Mouse (Mus musculus): ENCODE measurements around the gene Fxn. TPM values are rescaled to one million over a fixed set of nuclear protein-coding genes. Genes with fewer than 3 reads are reported as not detected.
A peak's percentile ranks its signal among the peaks of the same experiment; 100 is the strongest.

Fxn gene
- polyA plus RNA-seq, 1 experiment, result 22.5 TPM

DNA sequence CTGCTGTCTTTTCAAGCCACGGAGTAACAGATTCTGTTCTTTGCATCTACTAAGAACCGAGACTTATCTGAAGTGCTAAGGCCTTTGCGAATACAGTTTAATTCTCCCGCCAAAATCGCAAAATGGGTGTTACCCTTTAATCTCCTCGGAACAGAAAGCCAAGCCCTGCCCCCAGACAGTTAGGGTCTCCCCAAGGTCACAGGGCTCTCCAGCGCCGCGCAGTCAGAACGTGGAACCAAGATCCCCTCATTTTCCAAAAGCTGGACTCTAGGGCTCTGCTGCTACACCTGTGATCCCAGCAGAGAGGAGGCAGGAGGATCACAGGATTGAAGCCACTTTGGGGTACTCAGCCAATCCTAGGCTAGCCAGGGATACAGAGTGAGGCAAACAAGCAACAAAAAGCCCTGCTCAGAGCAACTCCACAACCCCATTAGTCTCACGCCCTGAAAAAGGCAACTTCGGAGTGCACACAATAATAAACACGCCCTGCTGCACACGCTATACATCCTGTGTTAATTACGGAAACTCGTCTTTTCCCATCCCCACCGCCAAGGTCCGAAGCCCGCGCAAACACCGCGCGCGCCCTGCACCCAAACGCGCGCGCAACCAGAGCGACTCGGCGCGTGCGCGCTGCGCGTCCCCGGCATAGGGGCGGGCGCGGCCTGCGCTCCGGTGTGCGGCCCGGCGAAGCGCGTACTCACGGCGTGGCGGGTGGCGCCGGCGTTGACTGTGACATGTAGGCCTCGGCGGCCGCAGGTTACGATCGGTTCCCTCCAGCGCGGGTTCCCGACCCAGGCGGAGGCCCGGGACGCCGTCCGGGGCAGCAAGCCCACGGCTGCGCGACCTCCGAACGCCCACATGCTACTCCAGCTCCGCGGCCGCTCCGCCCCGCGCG, 452 bp downstream of the Fxn start:
- Histone ChIP-seq H3K27me3 (ENCODE audit: control insufficient read depth, insufficient read depth, low read length) (no peaks in the 10 kb centered on the region), H3K27ac (ENCODE audit: control insufficient read depth, insufficient read depth, low read length) (peak overlapping the region; percentile 61), H3K4me1 (replicated peaks; ENCODE audit: control insufficient read depth, insufficient read depth, low read length) (peaks cover 5% of the 10 kb centered on the region), H3K4me3 (ENCODE audit: control insufficient read depth, insufficient read depth, low read length) (peak overlapping the region; percentile 71), H3K36me3 (ENCODE audit: control insufficient read depth, insufficient read depth, low read length) (no peaks in the 10 kb centered on the region)
- peak; percentile 82 for DNase-seq
- TF ChIP-seq CTCF (IDR thresholded peaks at IDR 0.05; ENCODE audit: borderline replicate concordance, control insufficient read depth, extremely low read depth, insufficient read depth, low read length, poor library complexity) (peak; percentile 70), POLR2A (IDR thresholded peaks at IDR 0.05; ENCODE audit: control insufficient read depth, extremely low read depth, insufficient read depth, low read length, poor library complexity) (peak; percentile 72)
- under 1% methylated on average over 78 of the region's 78 CpGs for WGBS

DNA sequence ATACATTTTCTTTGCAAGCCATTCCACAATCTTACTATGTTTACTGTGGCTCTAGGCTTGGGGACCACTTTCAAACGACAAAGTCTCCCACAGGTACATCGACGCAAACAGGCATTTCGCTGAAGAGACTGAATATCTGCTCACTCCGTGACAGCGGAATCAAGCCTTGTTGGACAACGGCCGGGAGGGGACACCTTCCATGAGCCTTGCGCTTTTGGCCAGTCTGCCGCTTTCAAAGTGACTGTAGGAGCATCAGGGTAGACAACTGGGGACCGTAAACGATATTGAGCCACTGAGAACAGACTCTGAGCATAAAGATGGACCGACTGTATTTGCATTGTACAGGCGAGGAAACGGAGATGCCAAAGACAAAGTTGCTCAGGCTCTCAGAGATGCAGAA, 1.5 kb downstream of the Fxn start:
- no peak for TF ChIP-seq CTCF (IDR thresholded peaks at IDR 0.05; ENCODE audit: borderline replicate concordance, control insufficient read depth, extremely low read depth, insufficient read depth, low read length, poor library complexity)
- H3K36me3 ChIP-seq (ENCODE audit: control insufficient read depth, insufficient read depth, low read length), result no peaks in the 10 kb centered on the region; the same call in 1 of the 2 replicates
- H3K27ac ChIP-seq (ENCODE audit: control insufficient read depth, insufficient read depth, low read length), result no peak overlapping the region
- no peak overlapping the region for H3K4me3 ChIP-seq (ENCODE audit: control insufficient read depth, insufficient read depth, low read length)
- no peaks in the 10 kb centered on the region for H3K27me3 ChIP-seq (ENCODE audit: control insufficient read depth, insufficient read depth, low read length)
- H3K4me1 ChIP-seq (replicated peaks; ENCODE audit: control insufficient read depth, insufficient read depth, low read length), result peaks cover 5% of the 10 kb centered on the region
- no peak for DNase-seq
- WGBS, result 88% methylated on average over 15 of the region's 15 CpGs

DNA sequence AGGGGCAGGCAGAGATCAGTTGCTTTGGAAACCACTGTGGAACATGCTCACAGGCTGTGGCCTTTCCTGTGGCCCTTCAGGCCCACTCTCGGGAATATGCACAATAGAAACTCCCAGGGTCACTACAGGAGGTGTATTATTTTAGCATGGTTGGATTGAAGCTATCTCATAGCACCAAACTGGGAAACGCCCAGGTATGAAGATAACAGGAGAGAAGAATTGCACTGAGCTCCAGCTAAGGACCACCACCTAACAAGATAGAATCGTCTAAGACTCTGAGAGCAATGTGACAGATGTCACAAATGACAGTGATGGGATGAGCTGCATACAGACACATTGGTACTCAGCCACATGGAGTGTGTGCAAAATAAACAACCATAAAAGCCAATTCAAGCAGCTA, 6.1 kb downstream of the Fxn start:
- H3K4me1 ChIP-seq (replicated peaks; ENCODE audit: control insufficient read depth, insufficient read depth, low read length), result peaks cover 5% of the 10 kb centered on the region
- 89% methylated on average over 3 of the region's 3 CpGs for WGBS
- TF ChIP-seq POLR2A (IDR thresholded peaks at IDR 0.05; ENCODE audit: control insufficient read depth, extremely low read depth, insufficient read depth, low read length, poor library complexity), result no peak
- no peak for TF ChIP-seq CTCF (IDR thresholded peaks at IDR 0.05; ENCODE audit: borderline replicate concordance, control insufficient read depth, extremely low read depth, insufficient read depth, low read length, poor library complexity)

DNA sequence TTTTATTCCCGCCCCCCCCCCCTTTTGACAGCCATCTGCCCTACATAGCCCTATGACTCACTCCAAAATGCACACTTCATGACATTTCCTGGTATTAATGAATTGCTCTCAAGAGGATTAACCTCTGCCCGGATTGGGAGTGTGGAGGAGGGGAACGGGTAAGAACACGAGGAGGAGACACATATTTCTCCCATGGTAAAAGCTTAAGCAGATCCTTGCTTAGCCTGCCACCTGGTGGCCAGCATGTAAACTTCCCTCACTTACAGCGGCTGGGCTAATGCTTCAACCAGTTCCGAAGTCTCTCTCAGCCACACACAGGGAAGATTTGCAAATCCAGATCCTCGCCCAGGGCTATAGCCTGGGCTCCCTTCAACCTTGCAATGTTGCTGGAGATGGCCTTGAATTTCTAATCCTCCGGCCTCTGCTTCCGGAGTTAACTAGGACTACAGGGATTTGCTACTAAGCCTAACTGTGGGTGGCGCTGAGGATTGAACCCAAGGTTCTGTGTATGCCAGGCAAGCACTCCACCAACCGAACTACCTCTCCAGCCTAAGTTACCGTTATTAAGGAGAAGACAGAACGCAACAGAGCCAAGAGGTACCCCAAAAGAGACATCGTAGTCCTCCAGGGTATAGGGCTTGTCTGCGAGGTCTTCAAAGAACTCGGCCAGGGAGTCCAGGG, 8.5 kb downstream of the Fxn start:
- H3K4me1 ChIP-seq (replicated peaks; ENCODE audit: control insufficient read depth, insufficient read depth, low read length), result no peaks in the 10 kb centered on the region
- peaks cover 7% of the 10 kb centered on the region for H3K36me3 ChIP-seq (ENCODE audit: control insufficient read depth, insufficient read depth, low read length)
- H3K27me3 ChIP-seq (ENCODE audit: control insufficient read depth, insufficient read depth, low read length), result no peaks in the 10 kb centered on the region
- H3K4me3 ChIP-seq (ENCODE audit: control insufficient read depth, insufficient read depth, low read length), result no peak overlapping the region
- peak; percentile 72 for DNase-seq
- WGBS, result 66% methylated on average over 16 of the region's 16 CpGs
- H3K27ac ChIP-seq (ENCODE audit: control insufficient read depth, insufficient read depth, low read length), result no peak overlapping the region
- peak; percentile 59; the same call in 1 of the 2 replicates for TF ChIP-seq CTCF (IDR thresholded peaks at IDR 0.05; ENCODE audit: borderline replicate concordance, control insufficient read depth, extremely low read depth, insufficient read depth, low read length, poor library complexity)
- TF ChIP-seq POLR2A (IDR thresholded peaks at IDR 0.05; ENCODE audit: control insufficient read depth, extremely low read depth, insufficient read depth, low read length, poor library complexity), result no peak

More for the DNA sequence above, 6.1 kb downstream of the Fxn start:
- H3K27ac ChIP-seq (ENCODE audit: control insufficient read depth, insufficient read depth, low read length), result no peak overlapping the region
- peaks cover 4% of the 10 kb centered on the region for H3K36me3 ChIP-seq (ENCODE audit: control insufficient read depth, insufficient read depth, low read length)
- no peak overlapping the region for H3K4me3 ChIP-seq (ENCODE audit: control insufficient read depth, insufficient read depth, low read length)
- DNase-seq, result no peak
- no peaks in the 10 kb centered on the region for H3K27me3 ChIP-seq (ENCODE audit: control insufficient read depth, insufficient read depth, low read length)

DNA sequence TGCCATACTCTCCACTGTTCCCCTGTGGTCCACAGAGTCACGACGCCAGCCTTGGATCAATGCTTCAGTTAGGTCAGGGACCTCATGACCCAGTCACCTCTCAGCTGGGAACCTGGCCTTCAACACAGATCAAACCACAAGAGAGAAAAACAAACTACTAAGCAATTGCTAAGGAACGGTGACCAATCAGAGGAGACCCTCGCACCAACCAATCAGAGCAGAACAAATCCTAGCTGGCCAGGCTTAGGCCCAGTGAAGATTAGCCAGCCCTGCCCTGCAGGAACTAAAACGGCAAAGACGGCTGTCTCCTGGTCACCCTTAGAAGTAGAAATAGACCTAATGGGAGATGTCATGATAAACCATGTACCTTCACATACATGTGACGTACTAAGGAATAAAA, 9.1 kb downstream of the Fxn start:
- no peaks in the 10 kb centered on the region for H3K27me3 ChIP-seq (ENCODE audit: control insufficient read depth, insufficient read depth, low read length)
- H3K36me3 ChIP-seq (ENCODE audit: control insufficient read depth, insufficient read depth, low read length), result peaks cover 7% of the 10 kb centered on the region
- no peaks in the 10 kb centered on the region for H3K4me1 ChIP-seq (replicated peaks; ENCODE audit: control insufficient read depth, insufficient read depth, low read length)
- no peak overlapping the region for H3K27ac ChIP-seq (ENCODE audit: control insufficient read depth, insufficient read depth, low read length)
- WGBS, result 90% methylated on average over 7 of the region's 7 CpGs
- no peak for DNase-seq
- TF ChIP-seq POLR2A (IDR thresholded peaks at IDR 0.05; ENCODE audit: control insufficient read depth, extremely low read depth, insufficient read depth, low read length, poor library complexity) (no peak), CTCF (IDR thresholded peaks at IDR 0.05; ENCODE audit: borderline replicate concordance, control insufficient read depth, extremely low read depth, insufficient read depth, low read length, poor library complexity) (no peak)
- H3K4me3 ChIP-seq (ENCODE audit: control insufficient read depth, insufficient read depth, low read length), result no peak overlapping the region

DNA sequence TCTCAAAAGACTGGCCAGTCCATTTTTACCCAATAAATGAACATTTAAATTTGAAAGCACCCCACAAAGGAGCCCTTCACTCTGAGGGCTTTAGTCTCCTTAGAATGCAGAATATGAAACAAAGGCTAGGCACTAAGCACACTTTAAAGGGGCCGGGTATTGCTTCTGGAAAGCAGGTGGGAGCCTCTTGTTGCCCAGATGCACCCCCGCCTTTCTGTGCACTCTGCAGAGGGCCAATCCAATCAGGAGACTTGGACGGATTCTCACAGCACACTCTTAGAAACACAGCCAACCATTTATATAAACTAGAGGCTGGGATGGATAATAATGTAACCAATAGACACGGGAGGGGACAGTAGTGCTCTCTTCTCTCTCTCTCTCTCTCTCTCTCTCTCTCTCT, 11.9 kb downstream of the Fxn start:
- no peak for TF ChIP-seq POLR2A (IDR thresholded peaks at IDR 0.05; ENCODE audit: control insufficient read depth, extremely low read depth, insufficient read depth, low read length, poor library complexity)
- no peak for TF ChIP-seq CTCF (IDR thresholded peaks at IDR 0.05; ENCODE audit: borderline replicate concordance, control insufficient read depth, extremely low read depth, insufficient read depth, low read length, poor library complexity)
- no peak overlapping the region for H3K4me3 ChIP-seq (ENCODE audit: control insufficient read depth, insufficient read depth, low read length)
- 95% methylated on average over 4 of the region's 4 CpGs for WGBS
- no peaks in the 10 kb centered on the region for H3K4me1 ChIP-seq (replicated peaks; ENCODE audit: control insufficient read depth, insufficient read depth, low read length)
- H3K27me3 ChIP-seq (ENCODE audit: control insufficient read depth, insufficient read depth, low read length), result no peaks in the 10 kb centered on the region
- H3K27ac ChIP-seq (ENCODE audit: control insufficient read depth, insufficient read depth, low read length), result no peak overlapping the region
- DNase-seq, result no peak
- peaks cover 13% of the 10 kb centered on the region for H3K36me3 ChIP-seq (ENCODE audit: control insufficient read depth, insufficient read depth, low read length)

All from thymus, adult 2 months (tissue).